Mouse (Mus musculus): ENCODE measurements at regions not wholly inside any gene's neighbourhood (a gene's known extent, or its start where the extent isn't known, plus 50 kb on each side); places are given as distances from the start of the nearest gene placed in this dataset.

GRCm38 (mm10) chr5:133347516-133347915 lies 752.0 kb upstream of the Castor2 start:
- TF ChIP-seq GATA1 (IDR thresholded peaks at IDR 0.05; ENCODE audit: borderline replicate concordance, low read length) (no peak), FLI1 (IDR thresholded peaks at IDR 0.05; ENCODE audit: low read length) (no peak)

Measured in megakaryocyte, embryonic 14.5 days (primary cell).